Comparison of ENCODE assay signal across 15 mouse cellular contexts in the genomic region with DNA sequence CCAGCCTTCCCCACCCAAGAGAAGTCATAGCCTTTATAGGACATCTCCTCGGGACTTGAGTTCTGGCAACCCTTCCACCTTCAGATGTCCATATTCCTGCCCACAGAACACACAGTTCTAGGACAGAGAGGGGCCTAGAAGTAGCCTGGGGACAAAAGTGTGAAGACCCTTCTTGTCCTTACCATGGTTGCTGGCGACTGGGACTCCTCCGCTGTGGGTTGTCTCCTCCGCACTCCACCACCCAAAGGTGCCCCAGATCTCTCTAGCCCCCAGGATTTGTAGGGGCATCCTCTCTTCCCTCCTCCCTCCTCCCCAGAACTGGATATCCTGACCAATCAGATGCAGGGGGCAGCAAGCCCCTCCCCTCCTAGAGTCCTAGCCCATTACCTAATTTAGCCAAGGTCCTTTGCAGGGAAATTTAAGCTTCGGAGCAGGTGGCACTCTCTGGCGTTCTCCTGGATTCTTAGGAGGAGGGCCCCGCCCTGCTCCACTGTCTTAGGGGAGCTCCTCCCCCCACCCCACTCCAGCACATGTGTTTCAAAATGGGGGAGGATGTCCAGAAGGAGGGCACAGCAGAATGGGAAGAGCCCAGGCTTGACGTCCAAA. TPM values are rescaled to one million over a fixed set of nuclear protein-coding genes. Genes with fewer than 3 reads are reported as not detected.
DNase-seq lines count a peak whose midpoint lies in the region; ATAC-seq and TF ChIP-seq lines count a peak whose summit lies in the region.
"Had no signal": no experiment of that assay in that cellular context is flagged by ENCODE, and none has a peak within 500 bp of the region (broad histone marks: within the 10 kb centered on the region; RNA-seq: fewer than 3 reads in every experiment).

A gene (minus strand): TSS at position 487 of the 606 bp plus-strand sequence.

- H3K4me3 ChIP-seq in heart, embryonic 13.5 days, result no peak within 1 kb of the TSS
- H3K4me3 ChIP-seq in neural tube, embryonic 11.5 days (ENCODE audit: low read depth, low read length), result no peak within 1 kb of the TSS
- H3K4me3 ChIP-seq in neural tube, embryonic 15.5 days (replicated peaks), result no peak within 1 kb of the TSS
- H3K4me3 ChIP-seq in forebrain, postnatal 0 days (ENCODE audit: low read depth, low read length), result no peak within 1 kb of the TSS
- H3K4me3 ChIP-seq: hindbrain, embryonic 15.5 days; layer of hippocampus, adult 2 months had no signal

- TF ChIP-seq CTCF in forebrain, postnatal 0 days (IDR thresholded peaks at IDR 0.05; ENCODE audit: low read depth), result no peak

- intact Hi-C loops in left cerebral cortex, postnatal 4 days (cut with DNase I), result no loop called here

- no peaks in the 10 kb centered on the region for H3K9me3 ChIP-seq in heart, embryonic 13.5 days
- H3K9me3 ChIP-seq in neural tube, embryonic 11.5 days (ENCODE audit: control insufficient read depth, low read length), result no peaks in the 10 kb centered on the region
- H3K9me3 ChIP-seq in neural tube, embryonic 15.5 days (replicated peaks), result no peaks in the 10 kb centered on the region
- H3K9me3 ChIP-seq in forebrain, postnatal 0 days (ENCODE audit: low read length), result no peaks in the 10 kb centered on the region
- H3K9me3 ChIP-seq: hindbrain, embryonic 15.5 days had no signal

- peaks cover 3% of the 10 kb centered on the region for H3K4me1 ChIP-seq in heart, embryonic 13.5 days
- no peaks in the 10 kb centered on the region for H3K4me1 ChIP-seq in neural tube, embryonic 11.5 days (ENCODE audit: control insufficient read depth, insufficient read depth, low read length)
- peaks cover 2% of the 10 kb centered on the region for H3K4me1 ChIP-seq in neural tube, embryonic 15.5 days
- no peaks in the 10 kb centered on the region for H3K4me1 ChIP-seq in forebrain, postnatal 0 days (ENCODE audit: insufficient read depth)

- no peaks in the 10 kb centered on the region for H3K36me3 ChIP-seq in heart, embryonic 13.5 days
- H3K36me3 ChIP-seq in neural tube, embryonic 11.5 days (ENCODE audit: control insufficient read depth, insufficient read depth, low read length), result no peaks in the 10 kb centered on the region
- no peaks in the 10 kb centered on the region for H3K36me3 ChIP-seq in neural tube, embryonic 15.5 days
- no peaks in the 10 kb centered on the region for H3K36me3 ChIP-seq in forebrain, postnatal 0 days (ENCODE audit: insufficient read depth)
- H3K36me3 ChIP-seq: hindbrain, embryonic 15.5 days had no signal

- 63% methylated on average over 8 of the region's 8 CpGs for WGBS in heart, embryonic 13.5 days
- 69% methylated on average over 8 of the region's 8 CpGs for WGBS in neural tube, embryonic 11.5 days
- 68% methylated on average over 8 of the region's 8 CpGs for WGBS in neural tube, embryonic 15.5 days
- WGBS in forebrain, postnatal 0 days, result 73% methylated on average over 8 of the region's 8 CpGs

- no peak for DNase-seq in heart, adult 8-10 months (ENCODE audit: low spot score)
- DNase-seq in neural tube, embryonic 11.5 days (ENCODE audit: low spot score), result no peak
- DNase-seq in neural tube, embryonic 10.5 days (ENCODE audit: extremely low spot score, low spot score), result no peak
- DNase-seq in gastrocnemius, postnatal 25 days, result peak; percentile 86
- no peak for DNase-seq in forebrain, postnatal 0 days
- no peak for DNase-seq in left cerebral cortex, postnatal 4 days
- DNase-seq: kidney, adult 9 months; lung, adult 18-20 months had no signal

- peaks cover 22% of the 10 kb centered on the region for H3K27me3 ChIP-seq in heart, embryonic 13.5 days (replicated peaks)
- no peaks in the 10 kb centered on the region for H3K27me3 ChIP-seq in neural tube, embryonic 11.5 days (ENCODE audit: control insufficient read depth, insufficient read depth, low read length)
- peaks cover 3% of the 10 kb centered on the region; the same call in 1 of the 2 replicates for H3K27me3 ChIP-seq in neural tube, embryonic 15.5 days (replicated peaks)
- H3K27me3 ChIP-seq in forebrain, postnatal 0 days (ENCODE audit: insufficient read depth, low read length), result no peaks in the 10 kb centered on the region
- H3K27me3 ChIP-seq: hindbrain, embryonic 15.5 days had no signal

- no peak within 1 kb of the TSS for H3K9ac ChIP-seq in heart, embryonic 13.5 days
- H3K9ac ChIP-seq in neural tube, embryonic 11.5 days (ENCODE audit: low read length), result no peak within 1 kb of the TSS
- no peak within 1 kb of the TSS for H3K9ac ChIP-seq in neural tube, embryonic 15.5 days (replicated peaks)
- H3K9ac ChIP-seq in forebrain, postnatal 0 days, result no peak within 1 kb of the TSS
- H3K9ac ChIP-seq: hindbrain, embryonic 15.5 days had no signal

- H3K27ac ChIP-seq in heart, embryonic 13.5 days (replicated peaks), result no peak within 1 kb of the TSS
- no peak within 1 kb of the TSS for H3K27ac ChIP-seq in neural tube, embryonic 11.5 days (ENCODE audit: low read depth, low read length)
- H3K27ac ChIP-seq in neural tube, embryonic 15.5 days (replicated peaks), result no peak within 1 kb of the TSS
- H3K27ac ChIP-seq in forebrain, postnatal 0 days (ENCODE audit: low read depth, low read length), result no peak within 1 kb of the TSS
- H3K27ac ChIP-seq: hindbrain, embryonic 15.5 days; layer of hippocampus, adult 2 months had no signal

- 0 out of 2 replicates have a peak, but pooled peaks have one; percentile 34 for ATAC-seq in heart, embryonic 13.5 days (ENCODE audit: extremely low read depth, insufficient number of reproducible peaks, low FRiP score, low TSS enrichment)
- no peak for ATAC-seq in neural tube, embryonic 11.5 days (ENCODE audit: insufficient read depth, low FRiP score, low TSS enrichment)
- ATAC-seq in neural tube, embryonic 15.5 days (ENCODE audit: low FRiP score), result no peak
- no peak for ATAC-seq in forebrain, postnatal 0 days
- ATAC-seq: midbrain, embryonic 16.5 days had no signal

- H3K4me2 ChIP-seq in heart, embryonic 13.5 days, result no peak within 1 kb of the TSS
- no peak within 1 kb of the TSS for H3K4me2 ChIP-seq in neural tube, embryonic 11.5 days (ENCODE audit: low read depth)
- H3K4me2 ChIP-seq in neural tube, embryonic 15.5 days, result no peak within 1 kb of the TSS
- H3K4me2 ChIP-seq in forebrain, postnatal 0 days (ENCODE audit: low read depth), result no peak within 1 kb of the TSS
- H3K4me2 ChIP-seq: hindbrain, embryonic 15.5 days had no signal

RNA-seq across cellular contexts. Expression of the gene that starts here (rescaled TPM):
- polyA plus RNA-seq in heart, embryonic 13.5 days (2015; fragmentation: Nextera tagmentation; extraction: Ambion mirVana), result 1.0 and 3.8 TPM in 2 replicates
- 1 to 10 TPM; 2.9 to 7.2 (median 3.1) TPM for total RNA-seq in heart, adult 8-10 months (2022)
- 43.2 and 55.4 TPM in 2 replicates for polyA plus RNA-seq in neural tube, embryonic 11.5 days (2014; fragmentation: Nextera tagmentation; extraction: Ambion mirVana)
- total RNA-seq in gastrocnemius, postnatal 25 days (2021), result over 10,000 TPM; 15,847 to 16,724 TPM
- 27.5 and 55.6 TPM in 2 replicates for polyA plus RNA-seq in neural tube, embryonic 15.5 days (2015; fragmentation: Nextera tagmentation; extraction: Ambion mirVana)
- 0.38 and 2.9 TPM in 2 replicates for total RNA-seq in forebrain, postnatal 0 days (2014; rRNA removed)
- polyA plus RNA-seq in forebrain, postnatal 0 days (2015; fragmentation: Nextera tagmentation; extraction: Ambion mirVana), result 0.50 and 0.63 TPM in 2 replicates
- not detected for total RNA-seq in left cerebral cortex, postnatal 4 days (2021)
- total RNA-seq: layer of hippocampus, adult 2 months; megakaryocyte, adult 5-6 weeks; neutrophil, adult 5-6 weeks had no signal

Comparison
In these comparisons a context has a peak if more than half of its experiments do, and no peak if none do; other contexts are left out.
1. RNA of the gene that starts here (total RNA-seq): 15,847 to 16,724 TPM in gastrocnemius, postnatal 25 days; 2.9 to 7.2 TPM in heart, adult 8-10 months, not detected in left cerebral cortex, postnatal 4 days and 0.38 to 2.9 TPM in forebrain, postnatal 0 days; every median in the first group is over 1,000 times any median in the second.